Mouse (Mus musculus) liver, embryonic 16.5 days (tissue): ENCODE results near the gene Tubb4b. TPM values are rescaled to one million over a fixed set of nuclear protein-coding genes. Genes with fewer than 3 reads are reported as not detected.

ENCODE experiments used
- ATAC-seq: fragments of 200-750 bp; cut with Nextera tagmentation; 2 replicates; pipeline ENCODE4 v1.8.0; 2017; ENCODE audit warnings: low read depth, mild to moderate bottlenecking, moderate number of reproducible peaks, moderate library complexity
- H3K27ac ChIP-seq: fragments of 300-500 bp; sonication (generic); 2 replicates; pipeline ENCODE4 v1.5.1; 2014; ENCODE audit warnings: mild to moderate bottlenecking, low read length
- H3K27me3 ChIP-seq: fragments of 300-500 bp; sonication (generic); 2 replicates; pipeline ENCODE4 v1.6.1; 2014; ENCODE audit warnings: low read depth, low read length, mixed read lengths; ENCODE audit not compliant: control insufficient read depth, insufficient read depth
- H3K36me3 ChIP-seq: fragments of 300-500 bp; sonication (generic); 2 replicates; pipeline ENCODE4 v1.6.1; 2014; ENCODE audit warnings: mild to moderate bottlenecking; ENCODE audit not compliant: control insufficient read depth, insufficient read depth
- H3K4me1 ChIP-seq: fragments of 300-500 bp; sonication (generic); 2 replicates; pipeline ENCODE4 v1.6.1; 2014; ENCODE audit warnings: low read depth, low read length, mixed read lengths; ENCODE audit not compliant: control insufficient read depth
- H3K4me2 ChIP-seq: fragments of 300-500 bp; sonication (generic); 2 replicates; pipeline ENCODE4 v1.6.1; 2014; ENCODE audit warnings: low read depth, low read length, mixed read lengths
- H3K4me3 ChIP-seq: fragments of 300-500 bp; sonication (generic); 2 replicates; pipeline ENCODE4 v1.5.1; 2014; ENCODE audit warnings: low read depth, mild to moderate bottlenecking, low read length
- H3K9ac ChIP-seq: fragments of 300-500 bp; sonication (generic); 2 replicates; pipeline ENCODE4 v1.6.1; 2014; ENCODE audit warnings: low read depth, low read length
- H3K9me3 ChIP-seq: fragments of 300-500 bp; sonication (generic); replicated peaks from 2 replicates; pipeline ENCODE4 v1.6.1; 2016; ENCODE audit warnings: low read length; ENCODE audit not compliant: control insufficient read depth
- WGBS: fragments of 180-500 bp; shearing (Covaris S2); extraction: QIAGEN DNeasy Blood & Tissue Kit; methylation state at CpG from one replicate; pipeline ENCODE4 v1.1.7; 2014; ENCODE audit not compliant: insufficient replicate concordance; 5-methylcytosine and 5-hydroxymethylcytosine counted together
- polyA plus RNA-seq: library from polyadenylated mRNA; unstranded; fragments of >200 nt; fragmentation: Nextera tagmentation; extraction: Ambion mirVana; gene quantifications from 2 replicates; pipeline ENCODE4 v1.2.1, GENCODE M21; 2015

Tubb4b gene
- polyA plus RNA-seq, 1 experiment from 2014 or later: 590 TPM

DNA sequence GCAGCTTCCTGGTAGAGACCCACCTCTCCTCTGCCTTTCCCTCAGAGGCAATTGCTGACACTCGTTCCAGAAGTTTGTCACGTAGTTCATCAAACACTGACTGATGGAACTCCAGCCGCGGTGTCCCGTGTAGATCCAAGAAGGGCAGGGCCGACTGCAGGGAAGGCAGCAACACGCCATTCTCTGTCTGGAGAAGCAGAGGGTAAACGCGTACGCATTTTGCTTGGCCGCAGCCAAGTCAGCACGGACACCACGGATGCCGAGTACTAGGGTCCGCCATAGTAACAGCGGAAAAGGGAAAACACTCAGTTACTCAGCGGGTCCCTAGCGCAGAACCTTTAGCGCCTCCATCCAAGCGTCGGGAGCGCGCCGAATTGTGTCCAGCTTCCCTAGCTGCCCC, 13.8 kb downstream of the Tubb4b start:
- peak overlapping the region; percentile 82 for H3K27ac ChIP-seq
- H3K4me3 ChIP-seq: peak overlapping the region; percentile 83
- H3K4me2 ChIP-seq: peak overlapping the region; percentile 88
- WGBS: 0% methylated on average over 24 of the region's 24 CpGs
- peak overlapping the region; percentile 94 for H3K9ac ChIP-seq
- H3K36me3 ChIP-seq: peaks cover 9% of the 10 kb centered on the region
- ATAC-seq: peak; percentile 17
- H3K4me1 ChIP-seq: peaks cover 18% of the 10 kb centered on the region
- no peaks in the 10 kb centered on the region for H3K27me3 ChIP-seq
- H3K9me3 ChIP-seq: no peaks in the 10 kb centered on the region

DNA sequence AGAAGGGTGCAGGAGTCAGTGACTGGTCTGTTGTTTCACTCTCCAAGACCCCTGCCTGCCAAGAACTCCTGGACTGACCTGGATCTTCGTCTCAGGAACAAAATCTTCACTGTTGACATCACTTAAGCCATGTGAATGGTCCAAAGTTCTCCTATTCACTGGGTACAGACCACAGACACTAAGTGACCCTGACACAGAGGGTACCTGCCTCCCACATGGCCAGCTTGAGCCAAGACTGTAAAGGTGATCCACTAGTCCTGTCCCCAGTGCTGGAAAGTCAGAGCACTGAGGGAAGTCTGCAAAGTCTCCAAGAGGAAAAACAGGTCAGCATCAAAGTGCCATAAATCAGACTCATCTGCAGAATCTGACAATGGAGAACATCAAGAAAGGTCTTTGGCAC, 16.9 kb downstream of the Tubb4b start:
- H3K4me3 ChIP-seq: no peak overlapping the region
- H3K36me3 ChIP-seq: peaks cover 32% of the 10 kb centered on the region
- no peak for ATAC-seq
- H3K27ac ChIP-seq: no peak overlapping the region
- whole genome bisulfite sequencing: 73% methylated on average over 1 of the region's 1 CpGs
- H3K4me1 ChIP-seq: peaks cover 18% of the 10 kb centered on the region
- no peak overlapping the region for H3K9ac ChIP-seq
- no peak overlapping the region for H3K4me2 ChIP-seq
- no peaks in the 10 kb centered on the region for H3K27me3 ChIP-seq
- H3K9me3 ChIP-seq: no peaks in the 10 kb centered on the region

DNA sequence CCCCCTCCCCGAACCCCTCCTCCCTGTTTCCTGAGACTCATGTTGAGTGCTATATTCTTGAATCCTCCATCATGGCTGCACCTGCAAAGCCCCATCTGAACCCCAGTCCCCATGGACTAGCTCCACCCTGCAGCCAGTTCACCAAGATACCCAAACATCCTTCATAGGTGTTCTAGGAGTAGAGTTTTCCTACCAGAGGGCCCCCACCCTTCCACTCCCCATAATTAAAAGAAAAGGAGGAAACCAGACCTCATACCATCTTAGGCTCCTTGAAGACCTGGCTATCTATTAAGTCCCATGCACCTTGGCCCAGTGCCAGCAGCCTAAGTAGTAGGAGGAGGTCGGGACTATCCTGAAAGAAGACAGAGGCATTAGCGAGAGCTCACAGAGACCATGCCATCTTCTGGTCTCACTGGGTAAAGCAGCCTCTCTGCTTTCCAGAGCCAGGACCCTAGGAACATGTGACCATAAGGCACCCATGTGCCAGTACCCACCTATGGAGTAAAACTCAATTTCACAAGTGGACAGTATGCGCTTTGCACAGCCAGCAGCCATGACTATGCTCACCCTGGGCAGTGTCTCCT, 20.8 kb downstream of the Tubb4b start:
- peak; percentile 48; the same call in 1 of the 2 replicates for ATAC-seq
- Histone ChIP-seq H3K4me2 (no peak overlapping the region), H3K27ac (no peak overlapping the region), H3K9me3 (no peaks in the 10 kb centered on the region), H3K36me3 (peaks cover 47% of the 10 kb centered on the region), H3K27me3 (no peaks in the 10 kb centered on the region), H3K4me1 (no peaks in the 10 kb centered on the region), H3K9ac (no peak overlapping the region), H3K4me3 (no peak overlapping the region)
- WGBS: 62% methylated on average over 4 of the region's 4 CpGs

DNA sequence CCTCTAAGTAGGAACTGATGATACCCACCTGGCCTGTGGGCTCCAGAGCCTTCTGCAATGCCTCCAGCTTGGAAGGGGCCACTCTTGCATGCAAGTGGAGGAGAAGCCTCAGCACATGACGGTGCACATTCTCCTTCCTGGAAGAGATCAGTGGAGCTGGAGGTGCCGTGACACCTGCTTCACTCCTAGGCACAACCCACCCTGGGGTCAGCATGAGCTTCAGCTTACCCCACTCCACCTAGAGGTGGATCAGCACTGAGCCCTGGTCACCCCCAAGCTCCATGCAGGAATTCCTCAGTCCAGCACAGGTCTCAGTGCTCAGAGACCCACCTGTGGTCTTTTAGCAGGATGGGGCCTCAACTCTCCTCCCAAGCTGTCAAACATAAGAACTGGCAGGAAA, 23.9 kb downstream of the Tubb4b start:
- 73% methylated on average over 2 of the region's 2 CpGs for WGBS
- no peak overlapping the region for H3K9ac ChIP-seq
- no peaks in the 10 kb centered on the region for H3K9me3 ChIP-seq
- no peak overlapping the region for H3K27ac ChIP-seq
- H3K27me3 ChIP-seq: no peaks in the 10 kb centered on the region
- peaks cover 15% of the 10 kb centered on the region for H3K4me1 ChIP-seq
- peaks cover 40% of the 10 kb centered on the region for H3K36me3 ChIP-seq
- H3K4me3 ChIP-seq: no peak overlapping the region
- no peak overlapping the region for H3K4me2 ChIP-seq
- ATAC-seq: no peak

DNA sequence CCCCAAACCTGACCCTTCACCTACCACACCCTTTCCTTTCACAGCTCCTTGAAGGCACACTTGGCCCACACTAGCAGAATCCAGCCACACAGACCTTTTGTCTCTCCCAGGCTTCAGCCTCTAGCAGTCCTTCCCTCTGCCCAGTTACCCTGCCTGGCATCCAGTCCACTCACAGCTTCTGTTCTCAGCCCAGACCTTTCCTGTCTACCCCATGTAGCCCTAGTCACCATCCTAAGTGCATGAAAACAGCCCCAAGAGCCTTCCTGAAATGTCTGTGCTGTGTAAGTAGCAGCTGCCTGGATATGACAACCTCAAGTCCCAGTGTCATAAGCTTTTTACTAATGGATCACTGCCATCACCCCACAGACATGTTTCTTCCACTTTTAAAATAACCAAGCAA, 26.6 kb downstream of the Tubb4b start:
- H3K36me3 ChIP-seq: peaks cover 20% of the 10 kb centered on the region
- no peaks in the 10 kb centered on the region for H3K9me3 ChIP-seq
- H3K27ac ChIP-seq: no peak overlapping the region
- H3K4me3 ChIP-seq: no peak overlapping the region
- H3K4me2 ChIP-seq: no peak overlapping the region
- no peaks in the 10 kb centered on the region for H3K27me3 ChIP-seq
- H3K4me1 ChIP-seq: peaks cover 39% of the 10 kb centered on the region
- no peak for ATAC-seq
- no peak overlapping the region for H3K9ac ChIP-seq

DNA sequence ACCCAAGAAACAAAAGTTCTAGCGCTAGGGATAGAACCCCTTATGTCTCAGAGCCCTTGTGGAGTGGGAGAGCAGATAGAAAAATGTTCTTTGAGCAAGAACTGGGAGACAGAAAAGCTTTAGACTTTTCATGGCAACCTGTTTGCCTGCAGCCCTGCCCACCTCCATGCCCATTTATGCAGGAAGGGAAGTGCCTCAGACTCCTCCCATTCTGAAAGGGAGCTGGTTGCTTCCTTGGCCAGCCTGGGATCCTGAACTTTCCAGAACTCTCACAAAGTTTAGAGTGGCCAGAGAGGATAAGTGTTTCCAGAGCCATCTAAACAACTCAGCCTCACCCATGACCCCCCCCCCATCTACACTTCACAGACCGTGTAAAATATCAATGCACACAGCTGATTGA, 27.3 kb downstream of the Tubb4b start:
- peak overlapping the region; percentile 54; the same call in 1 of the 2 replicates for H3K4me3 ChIP-seq
- no peak overlapping the region; the same call in 1 of the 2 replicates for H3K9ac ChIP-seq
- H3K4me1 ChIP-seq: peaks cover 40% of the 10 kb centered on the region
- no peaks in the 10 kb centered on the region for H3K27me3 ChIP-seq
- H3K36me3 ChIP-seq: peaks cover 13% of the 10 kb centered on the region
- H3K27ac ChIP-seq: peak overlapping the region; percentile 79
- H3K4me2 ChIP-seq: peak overlapping the region; percentile 71; the same call in 1 of the 2 replicates
- H3K9me3 ChIP-seq: no peaks in the 10 kb centered on the region
- WGBS: 15% methylated on average over 2 of the region's 2 CpGs
- no peak for ATAC-seq

DNA sequence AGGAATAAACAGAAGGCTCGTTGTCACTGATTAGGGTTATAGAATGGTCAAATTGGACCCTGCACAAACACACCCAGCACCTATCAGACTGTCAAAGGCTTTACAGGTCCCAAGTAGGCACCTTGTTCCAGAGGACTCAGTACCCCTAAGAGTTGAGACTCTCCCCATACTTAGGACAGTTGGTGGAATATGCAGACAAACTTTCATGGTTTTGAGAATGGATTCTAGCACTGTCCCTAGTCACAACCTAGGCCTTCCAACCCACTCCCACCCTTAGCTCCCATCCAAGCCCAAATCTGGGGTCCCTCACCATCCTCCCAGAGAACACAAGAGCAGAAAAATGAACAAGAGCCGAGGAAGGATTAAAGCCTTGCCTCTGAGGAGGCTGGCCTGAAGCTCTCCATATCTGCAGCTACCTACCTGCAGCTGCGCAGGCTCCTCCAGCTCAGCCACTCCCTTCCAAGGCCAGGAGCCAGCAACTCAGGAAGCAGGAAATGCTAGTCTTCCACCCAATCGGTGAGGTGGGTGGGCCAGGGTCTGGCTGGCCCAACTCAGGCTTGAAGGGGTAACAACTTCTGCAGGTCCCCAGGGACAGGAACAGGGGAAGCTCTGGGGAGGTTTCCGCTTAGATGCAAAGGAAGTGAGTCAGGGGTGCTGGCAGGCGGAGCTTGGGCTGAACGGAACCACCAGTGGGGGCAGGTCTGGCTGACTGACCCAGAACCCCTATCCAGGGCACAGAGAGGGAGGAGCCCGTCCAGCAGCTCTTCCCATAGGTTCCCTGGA, 28.1 kb downstream of the Tubb4b start, which contains the start of gene Tor4a:
Gene Tor4a (minus strand): TSS at position 715 of the 783 bp plus-strand sequence.
- WGBS: 2% methylated on average over 8 of the region's 8 CpGs
- H3K27me3 ChIP-seq: no peaks in the 10 kb centered on the region
- peaks cover 40% of the 10 kb centered on the region for H3K4me1 ChIP-seq

DNA sequence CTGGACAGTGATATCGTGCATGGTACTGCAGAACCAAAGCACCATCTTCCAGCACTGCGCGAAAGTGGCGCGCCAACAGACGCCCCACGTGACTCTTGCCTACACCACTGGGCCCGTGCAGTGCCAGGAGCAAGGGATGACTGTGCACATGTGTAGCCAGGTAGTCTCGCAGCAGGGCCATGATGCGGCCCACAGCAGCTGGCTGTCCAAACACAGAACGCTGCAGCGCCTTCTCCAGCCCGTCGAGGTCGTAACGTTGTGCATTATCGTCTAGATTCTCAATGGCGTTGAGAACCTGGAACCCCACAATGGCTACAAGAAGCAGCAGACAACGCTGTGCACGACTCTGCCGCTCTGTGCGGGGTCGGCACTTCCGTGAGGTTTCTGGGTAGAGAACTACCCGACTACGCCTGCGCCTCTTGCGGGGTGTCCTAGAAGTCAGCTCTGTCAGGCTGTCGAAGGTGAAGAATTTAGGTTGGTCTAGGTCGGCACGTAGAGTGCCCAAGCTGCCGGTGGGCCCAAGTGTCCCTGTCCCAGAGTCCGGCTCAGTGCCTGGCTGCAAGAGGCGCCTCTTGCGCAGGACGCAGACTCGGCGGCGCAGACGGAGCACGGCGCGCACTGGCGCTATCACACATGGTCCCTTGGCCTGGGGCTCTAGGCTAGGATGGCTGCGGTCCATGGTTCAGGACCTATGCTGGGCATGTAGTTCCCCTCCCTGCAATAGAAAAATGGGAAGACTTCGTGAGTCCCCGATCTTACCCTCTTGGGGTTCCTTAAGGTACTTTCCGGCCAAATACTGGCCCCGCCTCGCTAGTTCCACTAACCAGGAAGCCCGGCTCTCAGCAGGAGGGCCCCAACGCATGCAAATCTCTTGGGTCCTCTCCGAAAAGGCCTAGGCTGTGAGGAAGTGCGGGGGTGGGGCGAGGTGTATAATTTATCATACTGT, 29.0 kb downstream of the Tubb4b start:
- peak overlapping the region; percentile 71 for H3K4me2 ChIP-seq
- peaks cover 40% of the 10 kb centered on the region for H3K4me1 ChIP-seq
- H3K9ac ChIP-seq: peak overlapping the region; percentile 61
- H3K27me3 ChIP-seq: no peaks in the 10 kb centered on the region
- H3K36me3 ChIP-seq: peaks cover 6% of the 10 kb centered on the region
- peak overlapping the region; percentile 79 for H3K27ac ChIP-seq
- peak; percentile 57 for ATAC-seq
- no peaks in the 10 kb centered on the region for H3K9me3 ChIP-seq
- peak overlapping the region; percentile 54 for H3K4me3 ChIP-seq
- 7% methylated on average over 55 of the region's 55 CpGs for WGBS

More for the DNA sequence above, 28.1 kb downstream of the Tubb4b start, which contains the start of gene Tor4a:
- no peaks in the 10 kb centered on the region for H3K9me3 ChIP-seq
- H3K9ac ChIP-seq: peak within 1 kb of the TSS; percentile 61
- peak within 1 kb of the TSS; percentile 79 for H3K27ac ChIP-seq
- peak within 1 kb of the TSS; percentile 71 for H3K4me2 ChIP-seq
- peak; percentile 54 for ATAC-seq
- peaks cover 12% of the 10 kb centered on the region for H3K36me3 ChIP-seq
- peak within 1 kb of the TSS; percentile 54 for H3K4me3 ChIP-seq
